Mouse (Mus musculus) erythroblast, embryonic 14.5 days (primary cell): ENCODE data around the gene Sorcs2. TPM values are rescaled to one million over a fixed set of nuclear protein-coding genes. Genes with fewer than 3 reads are reported as not detected.

ENCODE experiments used
- H3K27me3 ChIP-seq: 2 replicates; pipeline ENCODE4 v1.6.1; 2012; ENCODE audit warnings: inconsistent platforms; ENCODE audit not compliant: control insufficient read depth
- H3K36me3 ChIP-seq: 2 replicates; pipeline ENCODE4 v1.6.1; 2012; ENCODE audit warnings: mild to moderate bottlenecking, inconsistent platforms; ENCODE audit not compliant: control insufficient read depth
- H3K4me1 ChIP-seq: 2 replicates; pipeline ENCODE4 v1.6.1; 2012; ENCODE audit warnings: inconsistent platforms; ENCODE audit not compliant: control insufficient read depth
- H3K4me3 ChIP-seq: replicated peaks from 2 replicates; pipeline ENCODE3; 2012; ENCODE audit warnings: moderate library complexity, mild to moderate bottlenecking, inconsistent platforms
- H3K9me3 ChIP-seq: 2 replicates; pipeline ENCODE4 v1.6.1; 2012; ENCODE audit warnings: low read length, inconsistent platforms, mixed read lengths; ENCODE audit not compliant: control insufficient read depth
- GATA1 ChIP-seq: IDR thresholded peaks from 2 replicates; pipeline ENCODE4 v1.6.1; 2012; ENCODE audit warnings: low read length, inconsistent platforms, mixed read lengths
- TAL1 ChIP-seq: IDR thresholded peaks from 3 replicates; pipeline ENCODE4 v1.6.1; 2012; ENCODE audit warnings: low read length, inconsistent platforms, mixed read lengths
- polyA plus RNA-seq: library from polyadenylated mRNA; stranded (reverse); fragments of >175 nt; gene quantifications from 2 replicates; pipeline ENCODE4 v1.2.3, GENCODE M21; 2012

Gene Sorcs2
- polyA plus RNA-seq, 1 experiment, result not detected

- no peaks in the 10 kb centered on the region for H3K4me1 ChIP-seq
- no peaks in the 10 kb centered on the region for H3K36me3 ChIP-seq
- H3K4me3 ChIP-seq, result no peak overlapping the region
- TF ChIP-seq GATA1, result no peak
- H3K27me3 ChIP-seq, result no peaks in the 10 kb centered on the region
- H3K9me3 ChIP-seq, result no peaks in the 10 kb centered on the region
Observed at GRCm38 (mm10) chr5:36324140-36324572, 73.8 kb downstream of the Sorcs2 start.

DNA sequence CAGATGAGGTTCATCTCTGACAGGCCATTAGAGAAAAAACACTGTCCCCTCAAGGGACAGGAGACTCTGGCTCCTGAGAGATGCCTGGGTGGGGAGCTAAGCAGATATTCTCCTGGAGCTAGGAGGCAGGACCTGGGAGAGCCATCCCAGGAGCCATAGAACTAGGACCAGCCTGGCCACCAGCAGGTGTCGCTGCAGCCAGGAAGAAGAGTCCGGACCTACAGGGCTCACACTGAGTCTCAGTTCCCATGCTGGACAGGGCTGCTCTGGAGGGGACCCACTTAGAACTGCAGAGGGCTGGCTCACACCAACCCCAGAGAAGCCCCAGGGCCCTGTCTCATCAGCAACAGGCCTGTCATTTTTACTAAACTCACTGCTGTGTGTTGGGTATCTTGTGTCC lies 74.4 kb downstream of the Sorcs2 start:
- H3K4me1 ChIP-seq, result no peaks in the 10 kb centered on the region
- H3K36me3 ChIP-seq, result no peaks in the 10 kb centered on the region
- no peaks in the 10 kb centered on the region for H3K9me3 ChIP-seq
- H3K27me3 ChIP-seq, result no peaks in the 10 kb centered on the region
- TF ChIP-seq TAL1 (no peak), GATA1 (no peak)
- no peak overlapping the region for H3K4me3 ChIP-seq

DNA sequence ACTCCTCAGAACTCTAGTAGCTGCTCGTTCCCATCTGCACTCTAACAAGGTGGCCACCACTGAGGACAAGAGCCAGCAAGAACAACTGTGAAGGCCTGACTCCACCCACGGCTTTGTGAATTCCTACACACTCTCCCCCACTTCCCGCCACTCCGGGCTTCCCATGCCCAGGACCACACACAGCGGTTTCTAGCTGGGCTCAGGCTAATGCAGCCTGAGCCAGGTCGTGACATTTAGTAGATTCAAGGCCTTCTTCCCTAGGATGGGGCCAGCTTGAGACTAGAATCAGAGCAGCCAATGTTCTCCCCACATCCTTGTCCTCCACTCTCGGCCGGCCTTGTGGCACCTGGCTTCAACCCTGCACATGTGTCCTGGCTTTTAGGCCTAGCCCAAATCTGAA lies 76.4 kb downstream of the Sorcs2 start:
- H3K9me3 ChIP-seq, result no peaks in the 10 kb centered on the region
- H3K36me3 ChIP-seq, result no peaks in the 10 kb centered on the region
- no peak for TF ChIP-seq TAL1
- TF ChIP-seq GATA1, result no peak
- H3K4me1 ChIP-seq, result no peaks in the 10 kb centered on the region
- no peaks in the 10 kb centered on the region for H3K27me3 ChIP-seq
- H3K4me3 ChIP-seq, result no peak overlapping the region

- H3K36me3 ChIP-seq, result no peaks in the 10 kb centered on the region
- H3K4me1 ChIP-seq, result no peaks in the 10 kb centered on the region
- H3K9me3 ChIP-seq, result no peaks in the 10 kb centered on the region
- H3K27me3 ChIP-seq, result no peaks in the 10 kb centered on the region
- H3K4me3 ChIP-seq, result no peak overlapping the region
- TF ChIP-seq TAL1, result no peak
- no peak for TF ChIP-seq GATA1
Observed at GRCm38 (mm10) chr5:36320667-36321066, 77.3 kb downstream of the Sorcs2 start.

GRCm38 (mm10) chr5:36317641-36318368 lies 80.1 kb downstream of the Sorcs2 start:
- H3K9me3 ChIP-seq, result no peaks in the 10 kb centered on the region
- H3K36me3 ChIP-seq, result no peaks in the 10 kb centered on the region
- no peak for TF ChIP-seq TAL1
- no peaks in the 10 kb centered on the region for H3K27me3 ChIP-seq
- H3K4me1 ChIP-seq, result no peaks in the 10 kb centered on the region
- no peak overlapping the region for H3K4me3 ChIP-seq

GRCm38 (mm10) chr5:36315106-36315505 lies 82.8 kb downstream of the Sorcs2 start:
- H3K27me3 ChIP-seq, result no peaks in the 10 kb centered on the region
- H3K36me3 ChIP-seq, result no peaks in the 10 kb centered on the region
- H3K4me1 ChIP-seq, result no peaks in the 10 kb centered on the region
- no peak overlapping the region for H3K4me3 ChIP-seq
- no peaks in the 10 kb centered on the region for H3K9me3 ChIP-seq
- TF ChIP-seq GATA1 (no peak), TAL1 (no peak)

GRCm38 (mm10) chr5:36313353-36314079 lies 84.4 kb downstream of the Sorcs2 start:
- Histone ChIP-seq H3K4me3 (no peak overlapping the region), H3K27me3 (no peaks in the 10 kb centered on the region), H3K9me3 (no peaks in the 10 kb centered on the region), H3K4me1 (no peaks in the 10 kb centered on the region), H3K36me3 (no peaks in the 10 kb centered on the region)
- TF ChIP-seq GATA1, result no peak
- TF ChIP-seq TAL1, result no peak

- Histone ChIP-seq H3K27me3 (no peaks in the 10 kb centered on the region), H3K9me3 (no peaks in the 10 kb centered on the region), H3K4me1 (no peaks in the 10 kb centered on the region), H3K4me3 (no peak overlapping the region), H3K36me3 (no peaks in the 10 kb centered on the region)
- no peak for TF ChIP-seq TAL1
- no peak for TF ChIP-seq GATA1
Observed at GRCm38 (mm10) chr5:36312926-36313325, 85.0 kb downstream of the Sorcs2 start.

GRCm38 (mm10) chr5:36304299-36304980 lies 93.5 kb downstream of the Sorcs2 start:
- H3K36me3 ChIP-seq, result no peaks in the 10 kb centered on the region
- H3K27me3 ChIP-seq, result no peaks in the 10 kb centered on the region
- H3K4me1 ChIP-seq, result no peaks in the 10 kb centered on the region
- TF ChIP-seq GATA1 (no peak), TAL1 (no peak)
- no peak overlapping the region for H3K4me3 ChIP-seq
- H3K9me3 ChIP-seq, result no peaks in the 10 kb centered on the region
